ENCODE assay signal across 19 mouse cellular contexts in genomic region chr7:117771836-117772235, GRCm38 (mm10).
DNase-seq lines count a peak whose midpoint lies in the region; ATAC-seq and TF ChIP-seq lines count a peak whose summit lies in the region.
"Had no signal": no experiment of that assay in that cellular context is flagged by ENCODE, and none has a peak within 500 bp of the region (broad histone marks: within the 10 kb centered on the region; RNA-seq: fewer than 3 reads in every experiment).

No protein-coding gene starts in this region.

- peaks cover 30% of the 10 kb centered on the region for H3K27me3 ChIP-seq in hindbrain, embryonic 10.5 days (ENCODE audit: insufficient read depth, poor library complexity, severe bottlenecking)
- no peaks in the 10 kb centered on the region for H3K27me3 ChIP-seq in hindbrain, embryonic 14.5 days (ENCODE audit: control insufficient read depth, insufficient read depth, low read length)
- no peaks in the 10 kb centered on the region for H3K27me3 ChIP-seq in hindbrain, postnatal 0 days (ENCODE audit: insufficient read depth, low read length)
- H3K27me3 ChIP-seq: forebrain, embryonic 12.5 days; megakaryocyte, embryonic 14.5 days; Patski had no signal

- H3K36me3 ChIP-seq in hindbrain, embryonic 10.5 days, result no peaks in the 10 kb centered on the region
- no peaks in the 10 kb centered on the region for H3K36me3 ChIP-seq in hindbrain, embryonic 14.5 days (replicated peaks; ENCODE audit: control insufficient read depth, insufficient read depth)
- no peaks in the 10 kb centered on the region for H3K36me3 ChIP-seq in hindbrain, postnatal 0 days (ENCODE audit: insufficient read depth, low read length)
- H3K36me3 ChIP-seq: forebrain, embryonic 12.5 days had no signal

- peaks cover 19% of the 10 kb centered on the region for H3K9me3 ChIP-seq in hindbrain, embryonic 10.5 days
- peaks cover 9% of the 10 kb centered on the region; the same call in 1 of the 2 replicates for H3K9me3 ChIP-seq in hindbrain, embryonic 14.5 days (ENCODE audit: control insufficient read depth, low read length)
- no peaks in the 10 kb centered on the region for H3K9me3 ChIP-seq in hindbrain, postnatal 0 days (ENCODE audit: low read length)

- H3K4me3 ChIP-seq in hindbrain, embryonic 10.5 days, result no peak overlapping the region
- no peak overlapping the region for H3K4me3 ChIP-seq in hindbrain, embryonic 14.5 days (replicated peaks; ENCODE audit: low read length)
- no peak overlapping the region for H3K4me3 ChIP-seq in hindbrain, postnatal 0 days (ENCODE audit: low read length)
- H3K4me3 ChIP-seq: forebrain, embryonic 12.5 days; megakaryocyte, embryonic 14.5 days had no signal

- TF ChIP-seq POLR2A in brain, embryonic 14.5 days (IDR thresholded peaks at IDR 0.05; ENCODE audit: borderline replicate concordance, extremely low read depth, insufficient read depth, insufficient read length, poor library complexity, severe bottlenecking), result no peak

- H3K27ac ChIP-seq in hindbrain, embryonic 10.5 days, result no peak overlapping the region; the same call in 1 of the 2 replicates
- no peak overlapping the region for H3K27ac ChIP-seq in hindbrain, embryonic 14.5 days
- H3K27ac ChIP-seq in hindbrain, postnatal 0 days, result no peak overlapping the region
- H3K27ac ChIP-seq: forebrain, embryonic 12.5 days had no signal

- H3K9ac ChIP-seq in hindbrain, embryonic 14.5 days, result no peak overlapping the region
- H3K9ac ChIP-seq in hindbrain, postnatal 0 days (replicated peaks; ENCODE audit: low read length), result no peak overlapping the region
- H3K9ac ChIP-seq: forebrain, embryonic 12.5 days; liver, postnatal 0 days had no signal

- WGBS in hindbrain, embryonic 10.5 days, result 43% methylated on average over 6 of the region's 6 CpGs
- WGBS in hindbrain, embryonic 14.5 days, result 24% methylated on average over 6 of the region's 6 CpGs
- WGBS in hindbrain, postnatal 0 days, result 26% methylated on average over 6 of the region's 6 CpGs

- no peak for ATAC-seq in hindbrain, embryonic 14.5 days (ENCODE audit: low FRiP score)
- ATAC-seq in hindbrain, postnatal 0 days, result no peak
- ATAC-seq: activated CD4-positive, CD25-positive, alpha-beta regulatory T cell, adult 4 months; liver, postnatal 0 days; Patski had no signal

- peak; percentile 48 for DNase-seq in hindbrain, embryonic 10.5 days (ENCODE audit: low spot score)
- DNase-seq in hindbrain, embryonic 14.5 days (ENCODE audit: low spot score), result no peak
- peak; percentile 4 to 13 for DNase-seq in kidney, postnatal 4 days
- no peak for DNase-seq in kidney, postnatal 36 days
- DNase-seq in brain, embryonic 14.5 days (ENCODE audit: low read depth), result peak; percentile 50
- DNase-seq in hindbrain, postnatal 0 days (ENCODE audit: low spot score), result peak; percentile 13
- no peak for DNase-seq in adipocyte (ENCODE audit: low spot score)
- DNase-seq: cerebellum, adult 9-11 months; gastrocnemius, postnatal 25 days; layer of hippocampus, postnatal 36 days; liver; liver, postnatal 0 days; lung, postnatal 14 days; right cerebral cortex, postnatal 25 days; thymus, postnatal 25 days had no signal

- no peak overlapping the region for H3K4me2 ChIP-seq in hindbrain, embryonic 14.5 days (replicated peaks)
- no peak overlapping the region for H3K4me2 ChIP-seq in hindbrain, postnatal 0 days (ENCODE audit: low read depth, low read length)
- H3K4me2 ChIP-seq: forebrain, embryonic 12.5 days had no signal

- H3K4me1 ChIP-seq in hindbrain, embryonic 10.5 days (replicated peaks), result peaks cover 17% of the 10 kb centered on the region
- no peaks in the 10 kb centered on the region for H3K4me1 ChIP-seq in hindbrain, embryonic 14.5 days (replicated peaks; ENCODE audit: control insufficient read depth, insufficient read depth, low read length)
- H3K4me1 ChIP-seq in hindbrain, postnatal 0 days (ENCODE audit: insufficient read depth, low read length), result no peaks in the 10 kb centered on the region
- H3K4me1 ChIP-seq: forebrain, embryonic 12.5 days; megakaryocyte, embryonic 14.5 days had no signal

- no peak for TF ChIP-seq CTCF in brain, embryonic 14.5 days (IDR thresholded peaks at IDR 0.05; ENCODE audit: borderline replicate concordance, extremely low read depth, insufficient read depth, insufficient read length)
- TF ChIP-seq CTCF in hindbrain, postnatal 0 days (IDR thresholded peaks at IDR 0.05; ENCODE audit: low read depth), result no peak

Comparison
In these comparisons a context has a peak if more than half of its experiments do, and no peak if none do; other contexts are left out.
1. DNase-seq: peak in hindbrain, embryonic 10.5 days (single experiment), kidney, postnatal 4 days (2 of 2), brain, embryonic 14.5 days (single experiment) and hindbrain, postnatal 0 days (single experiment); none in hindbrain, embryonic 14.5 days (single experiment), kidney, postnatal 36 days (0 of 2) and adipocyte (single experiment).